Mouse (Mus musculus) C2C12 (cell line): Measurements from ENCODE around the gene Thap7. TPM values are rescaled to one million over a fixed set of nuclear protein-coding genes. Genes with fewer than 3 reads are reported as not detected.
"Not testable (repeated sequence)": the region's sequence is repeated elsewhere in the genome, so short reads cannot be mapped to it uniquely, and the experiment has no call there.

Experiments
- H3K27me3 ChIP-seq: one replicate; pipeline ENCODE4 v1.6.1; 2011; ENCODE audit not compliant: control insufficient read depth, insufficient read depth, insufficient read length
- H3K36me3 ChIP-seq: one replicate; pipeline ENCODE4 v1.6.1; 2011; ENCODE audit not compliant: control insufficient read depth, insufficient read depth
- H3K4me3 ChIP-seq: one replicate; pipeline ENCODE4 v1.5.1; 2011; ENCODE audit warnings: mild to moderate bottlenecking, control low read depth; ENCODE audit not compliant: poor library complexity, insufficient read depth, severe bottlenecking
- H3K79me2 ChIP-seq: one replicate; pipeline ENCODE4 v1.6.1; 2011; ENCODE audit not compliant: control insufficient read depth, insufficient read depth
- H3K79me3 ChIP-seq: one replicate; pipeline ENCODE4 v1.6.1; 2011; ENCODE audit warnings: low read depth, control low read depth
- H3ac ChIP-seq: one replicate; pipeline ENCODE3; 2011; ENCODE audit warnings: low read depth; ENCODE audit not compliant: control insufficient read depth, insufficient read length
- CEBPB ChIP-seq: IDR thresholded peaks from one replicate; pipeline ENCODE4 v1.6.1; 2011; ENCODE audit warnings: low read depth, mild to moderate bottlenecking, control low read depth, moderate library complexity
- CTCF ChIP-seq: IDR thresholded peaks from one replicate; pipeline ENCODE4 v1.5.1; 2011; ENCODE audit not compliant: control insufficient read depth, insufficient read depth, insufficient read length
- FOSL1 ChIP-seq: IDR thresholded peaks from one replicate; pipeline ENCODE4 v1.8.0; 2011; ENCODE audit warnings: mild to moderate bottlenecking, low read length; ENCODE audit not compliant: poor library complexity, insufficient read depth, severe bottlenecking
- MAX ChIP-seq: IDR thresholded peaks from one replicate; pipeline ENCODE4 v1.6.1; 2011; ENCODE audit warnings: mild to moderate bottlenecking, control low read depth
- MYOD1 ChIP-seq: IDR thresholded peaks from one replicate; pipeline ENCODE4 v1.6.1; 2011; ENCODE audit warnings: low read depth; ENCODE audit not compliant: control insufficient read depth, insufficient read length
- MYOG ChIP-seq: IDR thresholded peaks from one replicate; pipeline ENCODE4 v1.6.1; 2011; ENCODE audit not compliant: control insufficient read depth, insufficient read length; ENCODE audit errors: extremely low read depth
- USF1 ChIP-seq: IDR thresholded peaks from one replicate; pipeline ENCODE4 v1.6.1; 2011; ENCODE audit warnings: low read depth, mild to moderate bottlenecking, control low read depth, moderate library complexity
- polyA plus RNA-seq: library from polyadenylated mRNA; unstranded; fragments of >200 nt; fragmentation: generic; extraction: Trizol; gene quantifications from one replicate; pipeline ENCODE4 v1.2.1, GENCODE M21; 2012; ENCODE audit warnings: missing spikeins

Thap7 gene
- polyA plus RNA-seq, 1 experiment: 55.7 TPM

DNA sequence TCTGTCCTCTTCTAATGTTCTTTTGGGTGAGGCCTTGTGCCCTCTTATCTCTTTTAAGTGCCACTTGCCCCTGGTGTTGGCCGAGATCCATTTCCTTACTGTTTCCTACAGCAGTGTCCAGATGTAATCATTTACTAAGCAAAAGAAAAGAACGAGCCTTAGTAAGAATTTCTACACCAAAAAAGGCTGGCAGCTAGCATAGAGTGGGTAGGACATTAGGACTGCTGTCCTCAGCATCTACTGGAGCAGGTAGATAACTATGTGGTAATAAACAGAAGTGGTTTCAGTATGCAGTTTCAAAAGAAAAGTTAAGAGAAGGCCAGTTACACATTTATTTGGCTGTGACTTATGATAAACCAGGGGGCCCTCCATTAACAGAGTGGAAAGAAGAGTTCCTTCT, 20.2 kb downstream of the Thap7 start:
- H3K4me3 ChIP-seq: no peak overlapping the region
- H3ac ChIP-seq: no peak overlapping the region
- no peak for TF ChIP-seq MYOG
- no peaks in the 10 kb centered on the region for H3K27me3 ChIP-seq
- peaks cover 16% of the 10 kb centered on the region for H3K79me2 ChIP-seq
- peaks cover 14% of the 10 kb centered on the region for H3K79me3 ChIP-seq
- peaks cover 42% of the 10 kb centered on the region for H3K36me3 ChIP-seq

DNA sequence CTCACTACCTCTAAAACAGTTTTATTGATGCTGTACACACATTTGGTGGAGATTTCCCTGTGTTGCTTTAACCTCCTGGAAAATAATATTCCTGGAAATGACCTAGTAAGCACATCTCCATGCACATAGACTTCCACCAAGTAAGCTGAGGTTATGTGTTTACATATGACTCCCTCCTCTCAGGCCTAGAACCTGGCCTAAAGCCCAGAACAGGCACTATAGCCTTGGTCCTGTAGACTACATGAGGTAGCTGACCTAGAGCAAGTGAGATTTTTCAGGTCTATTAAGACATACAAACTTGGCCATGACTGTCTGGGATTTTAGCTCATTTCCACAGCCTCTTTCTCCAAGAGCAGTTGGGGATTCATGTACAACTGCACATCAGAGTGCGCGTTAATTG, 20.8 kb downstream of the Thap7 start:
- Histone ChIP-seq H3K79me3 (peaks cover 14% of the 10 kb centered on the region), H3K27me3 (no peaks in the 10 kb centered on the region), H3K4me3 (no peak overlapping the region), H3K36me3 (peaks cover 40% of the 10 kb centered on the region), H3K79me2 (peaks cover 16% of the 10 kb centered on the region), H3ac (no peak overlapping the region)
- TF ChIP-seq MYOG (no peak), MYOD1 (no peak), CEBPB (no peak)

DNA sequence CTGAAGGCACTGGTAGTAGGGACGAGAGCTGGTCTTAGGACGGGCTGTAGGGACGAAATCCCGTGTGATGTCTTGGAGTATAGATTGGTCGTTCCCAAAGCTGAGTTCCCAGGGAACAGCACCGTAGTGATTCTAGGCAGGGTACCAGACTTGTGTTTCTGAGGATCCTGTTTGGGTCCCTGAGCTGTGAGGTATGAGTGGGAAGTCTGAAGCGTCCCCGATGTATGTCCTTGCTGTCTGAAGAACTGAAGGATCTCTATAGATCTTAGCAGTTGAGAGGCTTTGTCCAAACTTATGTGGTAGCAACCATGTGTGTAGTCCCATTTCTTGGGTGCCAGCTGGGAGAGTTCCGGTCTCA, 21.7 kb downstream of the Thap7 start:
- Histone ChIP-seq H3K79me3 (peaks cover 14% of the 10 kb centered on the region), H3K27me3 (peaks cover 4% of the 10 kb centered on the region), H3ac (peak overlapping the region; percentile 93), H3K36me3 (peaks cover 33% of the 10 kb centered on the region), H3K79me2 (peaks cover 16% of the 10 kb centered on the region), H3K4me3 (peak overlapping the region; percentile 63)
- TF ChIP-seq MYOG (no peak), USF1 (no peak), FOSL1 (no peak)

DNA sequence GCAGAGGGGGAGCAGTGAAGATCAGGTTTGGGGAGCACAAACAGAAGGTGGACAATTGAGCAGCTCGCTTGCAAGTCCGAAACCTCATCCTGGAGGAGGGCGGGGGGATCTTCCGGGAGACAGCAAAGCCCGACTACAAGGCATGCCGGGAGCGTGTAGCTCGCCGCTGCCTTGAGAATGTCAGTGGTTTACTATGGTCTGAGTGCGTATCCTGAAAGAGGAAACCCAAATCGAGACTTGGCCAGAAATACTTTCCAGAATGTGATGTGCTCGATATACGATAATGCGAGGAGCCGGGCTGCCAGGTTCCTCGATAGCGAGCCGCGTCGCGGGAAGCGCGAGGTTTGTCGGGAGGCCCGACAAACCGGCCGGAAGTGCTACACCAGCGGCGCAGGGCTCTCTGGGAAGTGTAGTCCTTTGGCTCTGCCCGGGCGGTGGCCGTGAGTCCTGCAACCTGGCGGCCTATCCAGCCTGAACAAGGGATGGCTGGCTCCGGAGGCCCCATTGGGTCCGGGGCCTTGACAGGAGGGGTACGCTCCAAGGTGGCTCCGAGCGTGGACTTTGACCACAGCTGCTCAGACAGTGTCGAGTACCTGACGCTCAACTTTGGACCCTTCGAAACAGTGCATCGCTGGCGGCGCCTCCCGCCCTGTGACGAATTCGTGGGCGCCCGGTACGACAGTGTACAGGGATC, 22.2 kb downstream of the Thap7 start, which contains the start of gene Lztr1:
Lztr1 (plus strand) TSS at position 143 of the 694 bp plus-strand sequence.
- Histone ChIP-seq H3ac (peak within 1 kb of the TSS; percentile 93), H3K79me3 (peaks cover 14% of the 10 kb centered on the region), H3K79me2 (peaks cover 16% of the 10 kb centered on the region), H3K4me3 (peak within 1 kb of the TSS; percentile 63), H3K27me3 (peaks cover 5% of the 10 kb centered on the region), H3K36me3 (peaks cover 28% of the 10 kb centered on the region)
- TF ChIP-seq MYOG: no peak
- no peak for TF ChIP-seq USF1
- TF ChIP-seq MAX: no peak
- TF ChIP-seq MYOD1: no peak
- TF ChIP-seq CEBPB: no peak
- TF ChIP-seq CTCF: no peak
- no peak for TF ChIP-seq FOSL1

DNA sequence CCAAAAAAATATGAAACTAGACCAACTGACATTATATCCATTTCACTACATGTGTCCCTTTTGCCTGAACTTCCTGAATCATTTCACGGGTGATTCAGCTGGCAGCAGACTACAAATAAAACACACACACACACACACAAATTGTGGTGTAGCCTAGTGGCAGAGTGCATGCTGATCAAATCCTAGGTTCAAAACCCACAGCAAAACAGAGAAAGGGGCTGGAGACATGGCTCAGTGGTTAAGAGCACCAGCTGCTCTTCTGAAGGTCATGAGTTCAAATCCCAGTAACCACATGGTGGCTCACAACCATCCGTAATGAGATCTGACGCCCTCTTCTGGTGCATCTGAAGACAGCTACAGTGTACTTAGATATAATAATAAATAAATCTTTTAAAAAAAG, 22.9 kb downstream of the Thap7 start:
- not testable (repeated sequence) for H3ac ChIP-seq
- H3K36me3 ChIP-seq: peaks cover 21% of the 10 kb centered on the region
- peaks cover 14% of the 10 kb centered on the region for H3K79me3 ChIP-seq
- peak overlapping the region; percentile 63 for H3K4me3 ChIP-seq
- H3K79me2 ChIP-seq: peaks cover 16% of the 10 kb centered on the region
- peaks cover 12% of the 10 kb centered on the region for H3K27me3 ChIP-seq

DNA sequence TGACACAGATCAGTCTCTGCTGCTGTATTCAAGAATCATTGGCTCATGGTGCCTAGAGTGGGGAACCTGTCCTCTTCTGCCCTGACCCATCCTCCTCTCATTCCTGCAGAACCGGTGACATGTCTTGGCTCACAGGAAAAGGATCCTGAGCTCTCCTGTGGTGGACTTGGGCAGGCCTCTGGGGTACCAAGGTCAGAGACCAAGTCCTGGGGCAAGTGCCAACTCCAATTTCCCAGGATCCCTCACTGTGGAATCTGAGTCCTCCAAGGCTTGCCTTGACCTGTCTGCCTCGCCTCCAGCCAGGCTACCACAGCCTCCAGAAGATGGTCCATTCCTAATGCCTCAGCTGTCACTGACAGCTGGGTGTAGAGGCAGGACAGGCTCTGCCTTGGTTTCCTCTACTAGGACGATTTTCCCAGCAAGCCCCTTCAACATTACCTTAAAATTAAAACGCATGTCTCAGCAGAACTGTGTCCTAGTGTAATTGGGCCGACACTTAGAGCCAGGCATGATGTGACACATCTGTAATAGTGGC, 23.9 kb downstream of the Thap7 start:
- Histone ChIP-seq H3ac (no peak overlapping the region), H3K4me3 (no peak overlapping the region), H3K36me3 (peaks cover 14% of the 10 kb centered on the region), H3K79me2 (peaks cover 16% of the 10 kb centered on the region), H3K79me3 (peaks cover 14% of the 10 kb centered on the region), H3K27me3 (peaks cover 21% of the 10 kb centered on the region)
- no peak for TF ChIP-seq MYOD1
- no peak for TF ChIP-seq FOSL1
- TF ChIP-seq CEBPB: no peak
- no peak for TF ChIP-seq CTCF
- no peak for TF ChIP-seq MAX
- no peak for TF ChIP-seq MYOG
- TF ChIP-seq USF1: no peak
